Mouse (Mus musculus) heart, embryonic 15.5 days (tissue): ENCODE data around the gene Itgal. TPM values are rescaled to one million over a fixed set of nuclear protein-coding genes. Genes with fewer than 3 reads are reported as not detected.
"Not testable (repeated sequence)": the region's sequence is repeated elsewhere in the genome, so short reads cannot be mapped to it uniquely, and the experiment has no call there.

ENCODE experiments used
- ATAC-seq: fragments of 200-750 bp; cut with Nextera tagmentation; replicated peaks from 2 replicates; pipeline ENCODE4 v1.8.0; 2017; ENCODE audit warnings: low read depth, moderate TSS enrichment; ENCODE audit not compliant: insufficient number of reproducible peaks, insufficient read depth, low FRiP score
- H3K27ac ChIP-seq: fragments of 300-500 bp; sonication (generic); 2 replicates; pipeline ENCODE4 v1.5.1; 2015; ENCODE audit warnings: mild to moderate bottlenecking, inconsistent platforms
- H3K27me3 ChIP-seq: fragments of 300-500 bp; sonication (generic); 2 replicates; pipeline ENCODE4 v1.6.1; 2015; ENCODE audit warnings: inconsistent platforms
- H3K36me3 ChIP-seq: fragments of 300-500 bp; sonication (generic); 2 replicates; pipeline ENCODE4 v1.6.1; 2015; ENCODE audit warnings: mild to moderate bottlenecking, inconsistent platforms
- H3K4me1 ChIP-seq: fragments of 300-500 bp; sonication (generic); replicated peaks from 2 replicates; pipeline ENCODE4 v1.6.1; 2015; ENCODE audit warnings: inconsistent platforms
- H3K4me2 ChIP-seq: fragments of 300-500 bp; sonication (generic); 2 replicates; pipeline ENCODE4 v1.6.1; 2015; ENCODE audit warnings: inconsistent platforms, mild to moderate bottlenecking, moderate library complexity
- H3K4me3 ChIP-seq: fragments of 300-500 bp; sonication (generic); 2 replicates; pipeline ENCODE4 v1.5.1; 2015; ENCODE audit warnings: mild to moderate bottlenecking, inconsistent platforms
- H3K9ac ChIP-seq: fragments of 300-500 bp; sonication (generic); 2 replicates; pipeline ENCODE4 v1.6.1; 2015; ENCODE audit warnings: mild to moderate bottlenecking, inconsistent platforms
- H3K9me3 ChIP-seq: fragments of 300-500 bp; sonication (generic); replicated peaks from 2 replicates; pipeline ENCODE4 v1.6.1; 2016; ENCODE audit warnings: inconsistent platforms
- WGBS: fragments of 180-500 bp; shearing (Covaris S2); methylation state at CpG from one replicate; pipeline ENCODE4 v1.1.7; 2015; ENCODE audit warnings: mixed read lengths; 5-methylcytosine and 5-hydroxymethylcytosine counted together
- polyA plus RNA-seq: library from polyadenylated mRNA; unstranded; fragments of >200 nt; fragmentation: Nextera tagmentation; extraction: Ambion mirVana; gene quantifications from 2 replicates; pipeline ENCODE4 v1.2.1, GENCODE M21; 2015

Gene Itgal
- polyA plus RNA-seq, 1 experiment from 2014 or later = 1.3 TPM

- Histone ChIP-seq H3K36me3 (no peaks in the 10 kb centered on the region), H3K27ac (no peak overlapping the region), H3K9ac (no peak overlapping the region), H3K4me2 (no peak overlapping the region), H3K4me3 (no peak overlapping the region), H3K27me3 (peaks cover 25% of the 10 kb centered on the region), H3K4me1 (peaks cover 9% of the 10 kb centered on the region), H3K9me3 (no peaks in the 10 kb centered on the region)
- WGBS = 39% methylated on average over 13 of the region's 13 CpGs
- ATAC-seq = no peak
Measured at GRCm38 (mm10) chr7:127361449-127361848, 65.4 kb downstream of the Itgal start.

DNA sequence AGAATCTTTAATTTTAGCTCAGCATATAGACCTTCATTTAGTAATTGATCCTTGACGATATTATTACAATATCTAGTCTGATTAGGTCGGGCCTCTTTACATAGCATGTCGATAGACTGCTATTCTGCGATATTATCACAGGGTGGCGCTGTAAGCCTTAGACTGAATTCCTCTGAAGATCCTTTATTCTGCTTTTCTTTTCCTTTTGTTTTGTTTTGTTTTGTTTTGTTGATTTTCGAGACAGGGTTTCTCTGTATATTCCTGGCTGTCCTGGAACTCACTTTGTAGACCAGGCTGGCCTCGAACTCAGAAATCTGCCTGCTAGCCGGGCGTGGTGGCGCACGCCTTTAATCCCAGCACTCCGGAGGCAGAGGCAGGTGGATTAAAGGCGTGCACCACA lies 66.4 kb downstream of the Itgal start:
- Histone ChIP-seq H3K9ac (peak overlapping the region; percentile 38; the same call in 1 of the 2 replicates), H3K4me3 (peak overlapping the region; percentile 38), H3K27me3 (peaks cover 23% of the 10 kb centered on the region), H3K4me2 (peak overlapping the region; percentile 55)
- not testable (repeated sequence) for H3K4me1 ChIP-seq, H3K9me3 ChIP-seq, H3K36me3 ChIP-seq, H3K27ac ChIP-seq, ATAC-seq
- WGBS = 19% methylated on average over 13 of the region's 13 CpGs

DNA sequence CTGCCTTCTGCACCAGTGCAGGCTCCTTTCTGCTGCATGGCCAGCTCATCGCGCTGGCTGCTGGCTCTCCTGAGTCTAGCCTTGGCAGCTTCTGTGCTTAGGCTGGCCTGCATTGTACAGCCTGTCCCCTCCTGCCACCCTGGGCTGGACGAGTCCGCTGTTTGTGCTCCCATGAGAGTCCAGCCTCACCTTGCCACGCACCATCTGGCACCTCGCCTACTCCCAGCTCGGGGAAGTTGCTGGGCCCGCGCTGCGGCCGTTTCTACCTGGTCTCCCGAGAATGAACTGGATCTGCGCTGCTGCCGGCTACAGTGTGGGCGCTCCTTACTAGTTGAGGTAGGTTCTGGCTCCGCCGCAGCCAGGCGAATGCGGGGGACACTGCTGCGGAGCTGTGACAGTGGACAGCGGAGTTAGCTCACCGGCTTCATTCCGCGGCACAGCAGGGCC lies 67.4 kb downstream of the Itgal start:
- no peaks in the 10 kb centered on the region for H3K9me3 ChIP-seq
- peaks cover 21% of the 10 kb centered on the region for H3K27me3 ChIP-seq
- peaks cover 9% of the 10 kb centered on the region for H3K4me1 ChIP-seq
- H3K36me3 ChIP-seq = no peaks in the 10 kb centered on the region
- no peak overlapping the region for H3K27ac ChIP-seq
- peak overlapping the region; percentile 42 for H3K4me3 ChIP-seq
- 4% methylated on average over 24 of the region's 24 CpGs for WGBS
- peak; percentile 18; the same call in 1 of the 2 replicates for ATAC-seq
- peak overlapping the region; percentile 83 for H3K4me2 ChIP-seq
- peak overlapping the region; percentile 66 for H3K9ac ChIP-seq

DNA sequence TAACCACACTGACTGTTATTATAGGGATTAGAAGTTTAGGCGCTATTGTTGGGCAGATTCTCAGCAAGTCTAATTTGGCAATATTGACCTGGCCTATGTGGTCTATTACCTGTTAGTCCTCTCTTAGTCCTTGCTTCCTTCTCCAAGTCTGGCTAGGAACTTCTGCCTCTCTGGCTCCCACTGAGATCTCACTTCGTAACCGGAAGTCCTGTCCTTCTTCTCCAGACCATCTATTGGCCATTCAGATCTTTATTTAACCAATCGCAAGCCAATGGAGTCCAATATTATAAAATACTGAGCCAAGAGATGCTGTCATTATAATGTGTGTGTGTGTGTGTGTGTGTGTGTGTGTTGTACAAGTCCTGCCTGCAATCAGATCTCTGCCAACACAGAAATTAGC lies 68.1 kb downstream of the Itgal start:
- Histone ChIP-seq H3K4me2 (peak overlapping the region; percentile 83), H3K9ac (no peak overlapping the region), H3K4me1 (peaks cover 9% of the 10 kb centered on the region), H3K27me3 (peaks cover 20% of the 10 kb centered on the region), H3K27ac (no peak overlapping the region), H3K4me3 (peak overlapping the region; percentile 42), H3K36me3 (no peaks in the 10 kb centered on the region), H3K9me3 (no peaks in the 10 kb centered on the region)
- no peak for ATAC-seq
- WGBS = 68% methylated on average over 4 of the region's 4 CpGs

- H3K27me3 ChIP-seq = peaks cover 11% of the 10 kb centered on the region; the same call in 1 of the 2 replicates
- H3K27ac ChIP-seq = no peak overlapping the region
- no peak overlapping the region for H3K4me2 ChIP-seq
- H3K9ac ChIP-seq = no peak overlapping the region
- no peaks in the 10 kb centered on the region for H3K9me3 ChIP-seq
- H3K4me3 ChIP-seq = no peak overlapping the region
- H3K36me3 ChIP-seq = no peaks in the 10 kb centered on the region
- H3K4me1 ChIP-seq = peaks cover 9% of the 10 kb centered on the region
- no peak for ATAC-seq
- 60% methylated on average over 3 of the region's 3 CpGs for WGBS
Measured at GRCm38 (mm10) chr7:127366249-127366648, 70.2 kb downstream of the Itgal start.

DNA sequence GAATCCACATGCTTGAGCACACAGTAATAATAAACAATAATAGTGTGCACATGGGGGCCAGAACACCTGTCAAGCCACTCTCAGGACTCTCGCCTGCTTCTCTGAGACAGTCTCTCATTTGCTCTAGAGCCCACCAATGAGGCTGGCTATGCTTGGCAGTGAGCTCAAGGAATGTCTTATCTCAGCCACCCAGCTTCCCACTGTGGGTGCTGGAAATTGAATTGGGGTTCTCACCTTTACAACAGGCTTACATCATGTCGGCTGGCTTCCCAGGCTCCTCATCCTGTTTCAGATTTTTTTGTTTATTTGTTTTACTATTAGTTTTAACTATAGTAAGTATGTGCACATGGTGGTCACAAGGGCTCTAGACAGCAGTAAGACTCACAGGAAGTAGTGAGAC lies 75.2 kb downstream of the Itgal start:
- peaks cover 5% of the 10 kb centered on the region; the same call in 1 of the 2 replicates for H3K36me3 ChIP-seq
- H3K9ac ChIP-seq = no peak overlapping the region
- no peak overlapping the region for H3K4me2 ChIP-seq
- peaks cover 2% of the 10 kb centered on the region; the same call in 1 of the 2 replicates for H3K4me1 ChIP-seq
- WGBS = 73% methylated on average over 2 of the region's 2 CpGs
- H3K27ac ChIP-seq = no peak overlapping the region
- no peaks in the 10 kb centered on the region for H3K27me3 ChIP-seq
- no peak for ATAC-seq
- no peaks in the 10 kb centered on the region for H3K9me3 ChIP-seq
- H3K4me3 ChIP-seq = no peak overlapping the region

DNA sequence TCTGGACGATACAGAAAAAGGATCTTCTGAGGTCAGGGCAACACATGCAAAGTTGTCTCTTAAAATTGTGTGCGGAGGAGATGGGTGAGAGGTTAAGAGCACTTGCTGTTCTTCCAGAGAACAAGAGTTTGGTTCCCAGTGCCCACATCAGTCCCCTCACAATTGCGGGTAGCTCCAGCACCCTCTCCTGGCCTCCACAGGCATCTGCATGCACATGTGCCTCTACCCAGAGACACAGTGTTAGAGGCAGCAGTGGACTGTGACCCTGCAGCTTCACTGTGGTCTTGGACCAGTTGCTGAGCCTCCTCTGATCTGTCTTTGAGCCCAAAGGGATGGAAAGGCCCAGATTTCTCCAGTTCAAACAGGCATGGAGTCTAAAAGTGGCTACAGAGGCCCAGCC lies 75.8 kb downstream of the Itgal start:
- not testable (repeated sequence) for ATAC-seq, H3K27me3 ChIP-seq, H3K27ac ChIP-seq, H3K4me1 ChIP-seq, H3K9ac ChIP-seq, H3K9me3 ChIP-seq, H3K36me3 ChIP-seq, H3K4me3 ChIP-seq, H3K4me2 ChIP-seq
- 85% methylated on average over 3 of the region's 3 CpGs for WGBS

DNA sequence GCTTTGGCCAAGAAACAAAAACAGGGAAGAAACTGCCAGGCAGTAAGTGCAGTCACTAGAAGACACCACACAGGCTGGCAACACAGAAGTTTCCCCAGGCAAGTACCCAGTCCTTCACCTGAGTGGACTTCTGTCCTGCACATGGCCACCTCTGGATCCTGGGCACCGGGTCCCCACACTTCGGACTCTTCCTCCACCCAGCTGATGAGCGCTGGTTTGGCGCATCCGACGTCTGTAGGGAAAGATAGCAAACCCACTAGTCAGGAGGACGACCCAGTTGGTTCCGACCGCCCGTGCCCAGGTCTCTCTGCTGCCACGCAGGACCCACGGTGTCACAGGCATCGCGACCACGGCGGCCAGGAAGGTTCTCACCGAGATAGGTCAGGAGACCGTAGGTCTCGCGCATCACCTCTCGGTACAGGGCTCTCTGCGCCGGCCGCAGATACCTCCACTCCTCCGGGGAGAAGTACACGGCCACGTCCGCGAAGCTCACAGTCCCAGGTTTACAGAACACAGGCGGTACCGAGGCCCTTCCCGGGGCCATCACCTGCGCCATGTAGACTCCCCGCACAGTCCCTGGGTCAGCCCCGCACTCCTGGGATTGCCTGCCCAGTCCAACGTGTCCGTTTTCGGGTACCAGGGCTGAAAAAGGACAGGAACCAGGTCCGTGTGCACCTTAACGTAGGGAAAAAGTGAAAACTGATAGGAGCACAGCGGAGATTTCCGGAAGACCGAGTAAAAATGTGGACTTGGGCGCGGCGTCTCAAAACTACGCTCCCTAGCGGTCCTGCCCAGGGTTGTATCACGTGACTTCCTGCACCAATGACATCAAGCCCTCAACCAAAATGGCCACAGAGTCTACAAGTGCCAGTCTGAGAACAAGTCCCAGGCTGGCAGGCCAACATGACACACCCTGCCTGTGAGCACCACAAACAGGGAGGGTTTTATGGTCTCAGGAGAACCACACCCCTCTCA lies 79.5 kb downstream of the Itgal start, which contains the start of gene Zfp747:
Gene Zfp747 (minus strand): TSS at position 780 of the 975 bp plus-strand sequence.
- Histone ChIP-seq H3K27ac (peak within 1 kb of the TSS; percentile 69), H3K4me2 (peak within 1 kb of the TSS; percentile 77), H3K4me3 (peak within 1 kb of the TSS; percentile 86), H3K9ac (peak within 1 kb of the TSS; percentile 82)
- H3K9me3 ChIP-seq, H3K27me3 ChIP-seq, H3K36me3 ChIP-seq, H3K4me1 ChIP-seq: not testable (repeated sequence)
- WGBS = under 1% methylated on average over 49 of the region's 49 CpGs
- ATAC-seq = peak; percentile 93

GRCm38 (mm10) chr7:127378310-127378921 lies 82.4 kb downstream of the Itgal start:
- no peak overlapping the region for H3K4me2 ChIP-seq

More at GRCm38 (mm10) chr7:127378310-127378921, 82.4 kb downstream of the Itgal start:
- Histone ChIP-seq H3K9ac (no peak overlapping the region), H3K4me3 (no peak overlapping the region), H3K4me1 (peaks cover 2% of the 10 kb centered on the region; the same call in 1 of the 2 replicates), H3K27ac (no peak overlapping the region), H3K9me3 (no peaks in the 10 kb centered on the region), H3K27me3 (no peaks in the 10 kb centered on the region), H3K36me3 (peaks cover 14% of the 10 kb centered on the region; the same call in 1 of the 2 replicates)
- no peak for ATAC-seq
- 62% methylated on average over 6 of the region's 6 CpGs for WGBS
